ENCODE assay signal across 7 mouse cellular contexts in genomic region chr5:101538410-101539253, GRCm38 (mm10).
DNase-seq lines count a peak whose midpoint lies in the region; ATAC-seq and TF ChIP-seq lines count a peak whose summit lies in the region.

No protein-coding gene starts in this region.

- 0 out of 2 replicates have a peak overlapping the region, but pooled peaks have one; percentile 18 for H3K4me3 ChIP-seq in kidney, postnatal 0 days (replicated peaks; ENCODE audit: low read depth, low read length)
- H3K4me3 ChIP-seq in forebrain, embryonic 14.5 days (ENCODE audit: low read depth, low read length) = no peak overlapping the region
- peak overlapping the region; percentile 18 for H3K4me3 ChIP-seq in limb, embryonic 14.5 days (replicated peaks; ENCODE audit: low read length)
- H3K4me3 ChIP-seq in stomach, embryonic 14.5 days (ENCODE audit: low read depth, low read length) = no peak overlapping the region

- no peak for TF ChIP-seq POLR2A in limb, embryonic 14.5 days (IDR thresholded peaks at IDR 0.05; ENCODE audit: borderline replicate concordance, extremely low read depth, insufficient read depth, insufficient read length)

- H3K27ac ChIP-seq in kidney, postnatal 0 days = no peak overlapping the region
- no peak overlapping the region for H3K27ac ChIP-seq in forebrain, embryonic 14.5 days (ENCODE audit: low read depth, low read length)
- no peak overlapping the region for H3K27ac ChIP-seq in limb, embryonic 14.5 days (replicated peaks; ENCODE audit: low read depth, low read length)
- no peak overlapping the region for H3K27ac ChIP-seq in stomach, embryonic 14.5 days (ENCODE audit: low read length)

- H3K36me3 ChIP-seq in kidney, postnatal 0 days (ENCODE audit: insufficient read depth, low read length) = no peaks in the 10 kb centered on the region
- H3K36me3 ChIP-seq in forebrain, embryonic 14.5 days (ENCODE audit: control insufficient read depth, insufficient read depth, low read length) = no peaks in the 10 kb centered on the region
- no peaks in the 10 kb centered on the region for H3K36me3 ChIP-seq in limb, embryonic 14.5 days (ENCODE audit: control insufficient read depth, insufficient read depth, low read length)
- no peaks in the 10 kb centered on the region for H3K36me3 ChIP-seq in stomach, embryonic 14.5 days (ENCODE audit: control insufficient read depth, insufficient read depth, low read length)

- H3K27me3 ChIP-seq in kidney, postnatal 0 days (ENCODE audit: insufficient read depth, low read length) = peaks cover 16% of the 10 kb centered on the region
- H3K27me3 ChIP-seq in forebrain, embryonic 14.5 days (replicated peaks; ENCODE audit: control insufficient read depth, insufficient read depth, low read length) = peaks cover 83% of the 10 kb centered on the region
- peaks cover 48% of the 10 kb centered on the region for H3K27me3 ChIP-seq in limb, embryonic 14.5 days (ENCODE audit: control insufficient read depth, insufficient read depth, low read length)
- H3K27me3 ChIP-seq in stomach, embryonic 14.5 days (ENCODE audit: control insufficient read depth, insufficient read depth, low read length) = 0 out of 2 replicates have a peak, but pooled peaks cover 7% of the 10 kb centered on the region

- WGBS in kidney, postnatal 0 days = 5% methylated on average over 24 of the region's 24 CpGs
- under 1% methylated on average over 24 of the region's 24 CpGs for WGBS in forebrain, embryonic 14.5 days
- 3% methylated on average over 24 of the region's 24 CpGs for WGBS in limb, embryonic 14.5 days
- WGBS in stomach, embryonic 14.5 days = 9% methylated on average over 24 of the region's 24 CpGs

- H3K4me1 ChIP-seq in kidney, postnatal 0 days (replicated peaks; ENCODE audit: insufficient read depth, low read length) = peaks cover 3% of the 10 kb centered on the region; the same call in 1 of the 2 replicates
- peaks cover 10% of the 10 kb centered on the region; the same call in 1 of the 2 replicates for H3K4me1 ChIP-seq in forebrain, embryonic 14.5 days (ENCODE audit: control insufficient read depth, insufficient read depth, low read length)
- H3K4me1 ChIP-seq in limb, embryonic 14.5 days (ENCODE audit: control insufficient read depth, insufficient read depth, low read length) = peaks cover 18% of the 10 kb centered on the region; the same call in 1 of the 2 replicates
- H3K4me1 ChIP-seq in stomach, embryonic 14.5 days (ENCODE audit: control insufficient read depth, insufficient read depth, low read length) = peaks cover 2% of the 10 kb centered on the region; the same call in 1 of the 2 replicates

- H3K4me2 ChIP-seq in kidney, postnatal 0 days (ENCODE audit: low read length) = peak overlapping the region; percentile 43
- H3K4me2 ChIP-seq in forebrain, embryonic 14.5 days (ENCODE audit: low read length) = 0 out of 2 replicates have a peak overlapping the region, but pooled peaks have one; percentile 23
- peak overlapping the region; percentile 51 for H3K4me2 ChIP-seq in limb, embryonic 14.5 days (replicated peaks; ENCODE audit: low read depth, low read length, severe bottlenecking)
- peak overlapping the region; percentile 31 for H3K4me2 ChIP-seq in stomach, embryonic 14.5 days (replicated peaks; ENCODE audit: low read depth, low read length)

- H3K9ac ChIP-seq in kidney, postnatal 0 days (ENCODE audit: low read depth, low read length) = no peak overlapping the region
- no peak overlapping the region for H3K9ac ChIP-seq in forebrain, embryonic 14.5 days (ENCODE audit: low read length)
- no peak overlapping the region for H3K9ac ChIP-seq in limb, embryonic 14.5 days (ENCODE audit: low read depth, low read length, severe bottlenecking)
- H3K9ac ChIP-seq in stomach, embryonic 14.5 days (replicated peaks; ENCODE audit: low read depth, low read length) = no peak overlapping the region

- no peak for ATAC-seq in kidney, postnatal 0 days (replicated peaks; ENCODE audit: low FRiP score, low read depth)
- no peak for ATAC-seq in forebrain, embryonic 14.5 days
- ATAC-seq in limb, embryonic 14.5 days (ENCODE audit: low FRiP score, low read depth) = no peak
- ATAC-seq in stomach, embryonic 14.5 days (ENCODE audit: insufficient number of reproducible peaks, insufficient read depth, low FRiP score, low read depth) = no peak

- TF ChIP-seq CTCF in kidney, postnatal 0 days (IDR thresholded peaks at IDR 0.05; ENCODE audit: low read depth) = no peak

- no peak for DNase-seq in kidney, postnatal 0 days (ENCODE audit: low spot score)
- DNase-seq in kidney, adult 11 months = no peak
- DNase-seq in forebrain, embryonic 14.5 days (ENCODE audit: low spot score) = no peak
- DNase-seq in limb, embryonic 14.5 days (ENCODE audit: low spot score) = no peak
- no peak for DNase-seq in left cerebral cortex, adult 18-20 months (ENCODE audit: low spot score in 2 of 2)
- DNase-seq in kidney, postnatal 14 days = no peak

- H3K9me3 ChIP-seq in kidney, postnatal 0 days (replicated peaks; ENCODE audit: low read length) = no peaks in the 10 kb centered on the region
- no peaks in the 10 kb centered on the region for H3K9me3 ChIP-seq in forebrain, embryonic 14.5 days (replicated peaks; ENCODE audit: control insufficient read depth, low read length)
- H3K9me3 ChIP-seq in limb, embryonic 14.5 days (ENCODE audit: control insufficient read depth, low read length) = no peaks in the 10 kb centered on the region
- H3K9me3 ChIP-seq in stomach, embryonic 14.5 days (ENCODE audit: control insufficient read depth, low read depth, low read length) = no peaks in the 10 kb centered on the region

Comparison
In these comparisons a context has a peak if more than half of its experiments do, and no peak if none do; other contexts are left out.
1. H3K4me3 ChIP-seq: peak in kidney, postnatal 0 days (single experiment) and limb, embryonic 14.5 days (single experiment); none in forebrain, embryonic 14.5 days (single experiment) and stomach, embryonic 14.5 days (single experiment).
2. Peak in every context shown above with its lines, with median percentiles within 50 percentile points of each other: H3K4me2 ChIP-seq.